ENCODE assay signal across 11 mouse cellular contexts in the genomic region with DNA sequence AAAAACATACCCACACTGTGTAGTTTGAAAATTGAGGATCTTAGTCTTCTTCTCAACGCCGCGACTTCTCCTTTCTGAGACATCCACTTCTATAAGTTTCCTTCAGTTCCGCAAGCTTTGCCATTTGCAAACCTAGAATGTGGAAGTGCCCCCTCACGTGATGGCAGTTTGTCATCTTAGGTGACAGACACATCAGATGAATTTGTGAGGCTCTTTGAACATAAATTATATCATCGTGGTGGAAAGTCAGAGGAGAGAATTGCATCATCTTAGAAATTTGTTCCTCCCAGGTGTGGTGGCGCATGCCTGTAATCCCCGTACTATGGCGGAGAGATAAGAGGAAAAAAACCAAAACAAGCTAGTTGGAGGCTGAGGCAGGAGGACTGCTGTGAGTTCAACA. TPM values are rescaled to one million over a fixed set of nuclear protein-coding genes. Genes with fewer than 3 reads are reported as not detected.
A peak's percentile ranks its signal among the peaks of the same experiment; 100 is the strongest.
DNase-seq lines count a peak whose midpoint lies in the region; ATAC-seq and TF ChIP-seq lines count a peak whose summit lies in the region.
"Had no signal": no experiment of that assay in that cellular context is flagged by ENCODE, and none has a peak within 500 bp of the region (broad histone marks: within the 10 kb centered on the region; RNA-seq: fewer than 3 reads in every experiment).

No protein-coding gene starts in this region.

- no peak overlapping the region for H3K4me2 ChIP-seq in heart, embryonic 13.5 days
- no peak overlapping the region for H3K4me2 ChIP-seq in liver, postnatal 0 days (ENCODE audit: low read depth, low read length)
- H3K4me2 ChIP-seq: forebrain, embryonic 12.5 days had no signal

- DNase-seq in heart, postnatal 4 days: no peak
- peak; percentile 96 for DNase-seq in MEL (ENCODE audit: low read depth, low spot score)
- DNase-seq in liver, postnatal 0 days: peak; percentile 49
- DNase-seq in embryo, embryonic 11 days: no peak
- no peak for DNase-seq in cerebellum, adult 9-11 months
- no peak for DNase-seq in embryo, embryonic 10.5 days (ENCODE audit: low spot score)
- DNase-seq: cerebellum, postnatal 36 days; kidney, adult 11 months had no signal

- H3K9ac ChIP-seq in heart, embryonic 13.5 days: no peak overlapping the region
- H3K9ac ChIP-seq in MEL (ENCODE audit: control insufficient read depth, low read depth, low read length, poor library complexity, severe bottlenecking): peak overlapping the region; percentile 44
- no peak overlapping the region for H3K9ac ChIP-seq in liver, postnatal 0 days (replicated peaks)
- H3K9ac ChIP-seq: forebrain, embryonic 12.5 days had no signal

- no peak for TF ChIP-seq RAD21 in MEL (IDR thresholded peaks at IDR 0.05; ENCODE audit: low read depth, low read length)

- 0 out of 2 replicates have a peak overlapping the region, but pooled peaks have one; percentile 18 for H3K27ac ChIP-seq in heart, embryonic 13.5 days (replicated peaks)
- peak overlapping the region; percentile 89 for H3K27ac ChIP-seq in MEL (ENCODE audit: control insufficient read depth, low read depth, low read length)
- H3K27ac ChIP-seq in liver, postnatal 0 days (ENCODE audit: low read depth): peak overlapping the region; percentile 79
- peak overlapping the region; percentile 31; the same call in 1 of the 2 replicates for H3K27ac ChIP-seq in small intestine, adult 2 months (ENCODE audit: insufficient read depth, low read depth, low read length)
- H3K27ac ChIP-seq: forebrain, embryonic 12.5 days had no signal

- no peak overlapping the region for H3K4me3 ChIP-seq in heart, embryonic 13.5 days
- H3K4me3 ChIP-seq in MEL (ENCODE audit: control insufficient read depth in 1 of 2, insufficient read depth in 1 of 2, low read depth in 2 of 2, low read length in 2 of 2): peak overlapping the region in 1 of 2 experiments; percentile 31; a peak in 2 of 4 replicates
- H3K4me3 ChIP-seq in liver, postnatal 0 days (ENCODE audit: low read depth, low read length): no peak overlapping the region
- H3K4me3 ChIP-seq in small intestine, adult 2 months (ENCODE audit: low read depth, low read length): no peak overlapping the region
- H3K4me3 ChIP-seq: forebrain, embryonic 12.5 days had no signal

- H3K79me2 ChIP-seq in MEL (ENCODE audit: control insufficient read depth, insufficient read depth, low read length, poor library complexity): no peaks in the 10 kb centered on the region

- TF ChIP-seq CTCF in MEL (IDR thresholded peaks at IDR 0.05 in 2 of 3, conservative IDR thresholded peaks at IDR 0.05 in 1 of 3; ENCODE audit: control insufficient read depth in 1 of 3, insufficient read depth in 1 of 3, low read depth in 2 of 3, low read length in 3 of 3, poor library complexity in 1 of 3, severe bottlenecking in 1 of 3): no peak
- TF ChIP-seq CTCF in liver, postnatal 0 days (IDR thresholded peaks at IDR 0.05; ENCODE audit: low read depth): no peak
- no peak for TF ChIP-seq CTCF in small intestine, adult 2 months (IDR thresholded peaks at IDR 0.05; ENCODE audit: extremely low read depth, insufficient read length, insufficient replicate concordance, low read depth, low read length)

- H3K36me3 ChIP-seq in heart, embryonic 13.5 days: no peaks in the 10 kb centered on the region
- peaks cover 0 to 11% of the 10 kb centered on the region in 2 experiments; a peak in 2 of 4 replicates for H3K36me3 ChIP-seq in MEL (ENCODE audit: control insufficient read depth in 1 of 2, insufficient read depth in 2 of 2, low read length in 2 of 2)
- H3K36me3 ChIP-seq in liver, postnatal 0 days (replicated peaks; ENCODE audit: insufficient read depth, low read length): no peaks in the 10 kb centered on the region
- no peaks in the 10 kb centered on the region for H3K36me3 ChIP-seq in small intestine, adult 2 months (ENCODE audit: control insufficient read depth, insufficient read depth, low read length)
- H3K36me3 ChIP-seq: forebrain, embryonic 12.5 days had no signal

- peak; percentile 79 to 80 for TF ChIP-seq EP300 in MEL (IDR thresholded peaks at IDR 0.05; ENCODE audit: low read depth in 1 of 2, low read length in 2 of 2)
- peak; percentile 50; the same call in 1 of the 2 replicates for TF ChIP-seq EP300 in liver, postnatal 0 days (IDR thresholded peaks at IDR 0.05; ENCODE audit: low read depth)

- H3K27me3 ChIP-seq in heart, embryonic 13.5 days (replicated peaks): peaks cover 5% of the 10 kb centered on the region; the same call in 1 of the 2 replicates
- no peaks in the 10 kb centered on the region for H3K27me3 ChIP-seq in MEL (ENCODE audit: control insufficient read depth in 1 of 2, insufficient read depth in 2 of 2, low read length in 2 of 2)
- no peaks in the 10 kb centered on the region for H3K27me3 ChIP-seq in liver, postnatal 0 days (ENCODE audit: insufficient read depth, low read length)
- no peaks in the 10 kb centered on the region for H3K27me3 ChIP-seq in small intestine, adult 2 months (ENCODE audit: control insufficient read depth, insufficient read depth, low read length)
- H3K27me3 ChIP-seq: forebrain, embryonic 12.5 days had no signal

- H3K9me3 ChIP-seq in heart, embryonic 13.5 days: no peaks in the 10 kb centered on the region
- no peaks in the 10 kb centered on the region for H3K9me3 ChIP-seq in MEL (replicated peaks; ENCODE audit: insufficient read depth, low read length)
- H3K9me3 ChIP-seq in liver, postnatal 0 days (ENCODE audit: low read length): no peaks in the 10 kb centered on the region
- H3K9me3 ChIP-seq: forebrain, embryonic 12.5 days had no signal

- 88% methylated on average over 9 of the region's 9 CpGs for WGBS in heart, embryonic 13.5 days
- 37% methylated on average over 9 of the region's 9 CpGs for WGBS in liver, postnatal 0 days (ENCODE audit: insufficient replicate concordance)
- 84% methylated on average over 9 of the region's 9 CpGs for WGBS in small intestine, adult 2 months

- TF ChIP-seq POLR2A in MEL (IDR thresholded peaks at IDR 0.05; ENCODE audit: control insufficient read depth in 1 of 2, insufficient read depth in 1 of 2, low read depth in 1 of 2, low read length in 2 of 2, poor library complexity in 1 of 2): peak in 1 of 2 experiments; percentile 40; a peak in 1 of 4 replicates
- TF ChIP-seq POLR2A in small intestine, adult 2 months (IDR thresholded peaks at IDR 0.05; ENCODE audit: low read depth, low read length): no peak

- peaks cover 18% of the 10 kb centered on the region for H3K4me1 ChIP-seq in heart, embryonic 13.5 days
- H3K4me1 ChIP-seq in MEL (ENCODE audit: control insufficient read depth in 1 of 2, insufficient read depth in 2 of 2, low read length in 2 of 2): peaks cover 0 to 17% of the 10 kb centered on the region in 2 experiments; a peak in 3 of 4 replicates
- H3K4me1 ChIP-seq in liver, postnatal 0 days (ENCODE audit: insufficient read depth): peaks cover 33% of the 10 kb centered on the region
- no peaks in the 10 kb centered on the region for H3K4me1 ChIP-seq in small intestine, adult 2 months (ENCODE audit: control insufficient read depth, insufficient read depth, insufficient read length, low read length)
- H3K4me1 ChIP-seq: forebrain, embryonic 12.5 days had no signal

- no peak for ATAC-seq in heart, embryonic 13.5 days (ENCODE audit: extremely low read depth, insufficient number of reproducible peaks, low FRiP score, low TSS enrichment)
- no peak for ATAC-seq in liver, postnatal 0 days

TF ChIP-seq in MEL, 35 proteins besides CTCF, POLR2A, EP300 and RAD21 (continues in another document):
- TF ChIP-seq MAX (IDR thresholded peaks at IDR 0.05; ENCODE audit: low read length) (peak; percentile 90), USF1 (IDR thresholded peaks at IDR 0.05; ENCODE audit: low read depth, low read length) (peak; percentile 99), MAZ (IDR thresholded peaks at IDR 0.05; ENCODE audit: low read depth, low read length) (0 out of 2 replicates have a peak, but pooled peaks have one; percentile 59), MAFK (IDR thresholded peaks at IDR 0.05; ENCODE audit: borderline replicate concordance, low read depth, low read length) (no peak), ETS1 (IDR thresholded peaks at IDR 0.05; ENCODE audit: low read depth, low read length) (peak; percentile 99)

RNA-seq across cellular contexts. Expression of gene Ptafr, which starts 29.1 kb away (rescaled TPM):
- 0.62 and 1.2 TPM in 2 replicates for polyA plus RNA-seq in heart, embryonic 13.5 days (2015; fragmentation: Nextera tagmentation; extraction: Ambion mirVana)
- total RNA-seq in heart, postnatal 4 days (2021): 1 to 10 TPM in 1 of 2 experiments, under 1 TPM in 1; 0.86 to 1.3 TPM
- not detected in 2 replicates for total RNA-seq in MEL (2012; rRNA removed)
- polyA plus RNA-seq in MEL (2012; ENCODE audit: insufficient read depth in 1 of 2, insufficient read length in 2 of 2, low read depth in 1 of 2, low replicate concordance in 2 of 2, missing spikeins in 1 of 2): under 1 TPM in 1 of 2 experiments, not detected in 1; 0.06 TPM
- 1.0 and 1.3 TPM in 2 replicates for polyA plus RNA-seq in liver, postnatal 0 days (2015; fragmentation: Nextera tagmentation; extraction: Ambion mirVana)
- polyA plus RNA-seq in small intestine, adult 2 months (2012; rRNA removed): 2.9 and 3.1 TPM in 2 replicates

RNA-seq across cellular contexts. Expression of gene Eya3, which starts 45.8 kb away (rescaled TPM):
- 17.7 and 19.7 TPM in 2 replicates for polyA plus RNA-seq in heart, embryonic 13.5 days (2015; fragmentation: Nextera tagmentation; extraction: Ambion mirVana)
- 10 to 100 TPM; 29.9 to 35.3 TPM for total RNA-seq in heart, postnatal 4 days (2021)
- 21.7 and 24.6 TPM in 2 replicates for total RNA-seq in MEL (2012; rRNA removed)
- 100 to 1,000 TPM in 1 of 2 experiments, 10 to 100 TPM in 1; 38.2 to 270 TPM for polyA plus RNA-seq in MEL (2012; ENCODE audit: insufficient read depth in 1 of 2, insufficient read length in 2 of 2, low read depth in 1 of 2, low replicate concordance in 2 of 2, missing spikeins in 1 of 2)
- 6.0 and 6.3 TPM in 2 replicates for polyA plus RNA-seq in liver, postnatal 0 days (2015; fragmentation: Nextera tagmentation; extraction: Ambion mirVana)
- 13.3 and 20.7 TPM in 2 replicates for polyA plus RNA-seq in small intestine, adult 2 months (2012; rRNA removed)

RNA-seq across cellular contexts. Expression of gene Dnajc8, which starts 57.6 kb away (rescaled TPM):
- polyA plus RNA-seq in heart, embryonic 13.5 days (2015; fragmentation: Nextera tagmentation; extraction: Ambion mirVana): 103 and 116 TPM in 2 replicates
- total RNA-seq in heart, postnatal 4 days (2021): 10 to 100 TPM; 77.0 to 79.0 TPM
- 110 and 115 TPM in 2 replicates for total RNA-seq in MEL (2012; rRNA removed)
- 100 to 1,000 TPM in 1 of 2 experiments, not detected in 1; 246 TPM for polyA plus RNA-seq in MEL (2012; ENCODE audit: insufficient read depth in 1 of 2, insufficient read length in 2 of 2, low read depth in 1 of 2, low replicate concordance in 2 of 2, missing spikeins in 1 of 2)
- polyA plus RNA-seq in liver, postnatal 0 days (2015; fragmentation: Nextera tagmentation; extraction: Ambion mirVana): 70.7 and 71.5 TPM in 2 replicates
- 5.0 and 9.0 TPM in 2 replicates for polyA plus RNA-seq in small intestine, adult 2 months (2012; rRNA removed)

RNA-seq across cellular contexts. Expression of gene Atpif1, which starts 59.5 kb away (rescaled TPM):
- polyA plus RNA-seq in heart, embryonic 13.5 days (2015; fragmentation: Nextera tagmentation; extraction: Ambion mirVana): 1,230 and 1,350 TPM in 2 replicates
- total RNA-seq in heart, postnatal 4 days (2021): 100 to 1,000 TPM; 626 to 671 TPM
- 492 and 730 TPM in 2 replicates for total RNA-seq in MEL (2012; rRNA removed)
- 100 to 1,000 TPM in 1 of 2 experiments, not detected in 1; 566 TPM for polyA plus RNA-seq in MEL (2012; ENCODE audit: insufficient read depth in 1 of 2, insufficient read length in 2 of 2, low read depth in 1 of 2, low replicate concordance in 2 of 2, missing spikeins in 1 of 2)
- polyA plus RNA-seq in liver, postnatal 0 days (2015; fragmentation: Nextera tagmentation; extraction: Ambion mirVana): 935 and 945 TPM in 2 replicates
- 63.8 and 147 TPM in 2 replicates for polyA plus RNA-seq in small intestine, adult 2 months (2012; rRNA removed)

Comparison
In these comparisons a context has a peak if more than half of its experiments do, and no peak if none do; other contexts are left out.
1. H3K27ac ChIP-seq: peak in every context shown above with its lines; median percentile 89 in MEL; 79 in liver, postnatal 0 days; 31 in small intestine, adult 2 months; 18 in heart, embryonic 13.5 days.
2. DNase-seq: peak in MEL (single experiment) and liver, postnatal 0 days (single experiment); none in heart, postnatal 4 days (single experiment), embryo, embryonic 11 days (single experiment), cerebellum, adult 9-11 months (single experiment) and embryo, embryonic 10.5 days (single experiment).